Comparison of ENCODE assay signal across 8 mouse cellular contexts in genomic region chrX:155216271-155216670, GRCm38 (mm10). TPM values are rescaled to one million over a fixed set of nuclear protein-coding genes. Genes with fewer than 3 reads are reported as not detected.
DNase-seq lines count a peak whose midpoint lies in the region; ATAC-seq lines count a peak whose summit lies in the region.

TSS of gene Sat1 (minus strand) at chrX:155216449.

- peak; percentile 96 for DNase-seq in ZHBTc4 (ENCODE audit: low read depth, low spot score)
- peak; percentile 88 to 91 for DNase-seq in gastrocnemius, adult 8-10 months (ENCODE audit: low spot score in 2 of 2)
- DNase-seq in hindlimb bud, embryonic 11.5 days (ENCODE audit: extremely low spot score, low read depth, low spot score): peak; percentile 24
- peak; percentile 64 to 88 for DNase-seq in left cerebral cortex, adult 8-10 months (ENCODE audit: low spot score in 2 of 2)
- DNase-seq in right cerebral cortex, postnatal 10 days (ENCODE audit: low spot score in 2 of 2): peak; percentile 92 to 93
- peak; percentile 75 for DNase-seq in urinary bladder, postnatal 25 days (ENCODE audit: low spot score)

- H3K27me3 ChIP-seq in megakaryocyte, embryonic 14.5 days (replicated peaks): no peaks in the 10 kb centered on the region

- H3K4me3 ChIP-seq in megakaryocyte, embryonic 14.5 days (replicated peaks): peak within 1 kb of the TSS; percentile 95

- peak; percentile 94 for ATAC-seq in common myeloid progenitor, adult 5-6 weeks (replicated peaks; ENCODE audit: low read depth, poor library complexity, severe bottlenecking)

- peaks cover 14% of the 10 kb centered on the region for H3K36me3 ChIP-seq in megakaryocyte, embryonic 14.5 days (replicated peaks; ENCODE audit: low read length)

- no peaks in the 10 kb centered on the region for H3K9me3 ChIP-seq in megakaryocyte, embryonic 14.5 days

- peaks cover 9% of the 10 kb centered on the region; the same call in 1 of the 2 replicates for H3K4me1 ChIP-seq in megakaryocyte, embryonic 14.5 days

RNA-seq across cellular contexts. Expression of gene Sat1, which starts in this region (rescaled TPM):
- total RNA-seq in common myeloid progenitor, adult 5-6 weeks (2017): 91.7 and 99.2 TPM in 2 replicates
- total RNA-seq in gastrocnemius, adult 8-10 months (2022): 10 to 100 TPM; 11.0 to 19.8 (median 16.4) TPM
- 10 to 100 TPM; 61.6 to 76.5 (median 70.6) TPM for total RNA-seq in left cerebral cortex, adult 8-10 months (2022)
- 4.9 and 49.7 TPM in 2 replicates for polyA plus RNA-seq in megakaryocyte, embryonic 14.5 days (2012; ENCODE audit: insufficient read depth, low replicate concordance)

Comparison
In these comparisons a context has a peak if more than half of its experiments do, and no peak if none do; other contexts are left out.
1. Peak in every context shown above with its lines: DNase-seq, ATAC-seq and H3K4me3 ChIP-seq.
2. DNase-seq: peak in every context shown above with its lines; median percentile 96 in ZHBTc4; 92 in right cerebral cortex, postnatal 10 days; 90 in gastrocnemius, adult 8-10 months; 76 in left cerebral cortex, adult 8-10 months; 75 in urinary bladder, postnatal 25 days; 24 in hindlimb bud, embryonic 11.5 days.